Mouse (Mus musculus) midbrain, postnatal 0 days (tissue): ENCODE data around the gene Lgals3. TPM values are rescaled to one million over a fixed set of nuclear protein-coding genes. Genes with fewer than 3 reads are reported as not detected.

Experiments used
- ATAC-seq: fragments of 200-750 bp; cut with Nextera tagmentation; 2 replicates; pipeline ENCODE4 v1.8.0; 2017; ENCODE audit warnings: moderate number of reproducible peaks, mild to moderate bottlenecking, moderate TSS enrichment, moderate library complexity; ENCODE audit not compliant: low FRiP score
- DNase-seq: peaks from one replicate; pipeline ENCODE4 v3.0.0-alpha.2; 2015; ENCODE audit warnings: low spot score
- H3K27ac ChIP-seq: fragments of 300-500 bp; sonication (generic); 2 replicates; pipeline ENCODE4 v1.5.1; 2014; ENCODE audit warnings: low read depth, mild to moderate bottlenecking, low read length, mixed read lengths
- H3K27me3 ChIP-seq: fragments of 300-500 bp; sonication (generic); 2 replicates; pipeline ENCODE4 v1.6.1; 2014; ENCODE audit warnings: low read length, control low read depth, mixed read lengths; ENCODE audit not compliant: insufficient read depth
- H3K36me3 ChIP-seq: fragments of 300-500 bp; sonication (generic); 2 replicates; pipeline ENCODE4 v1.6.1; 2014; ENCODE audit warnings: low read length, control low read depth, mixed read lengths; ENCODE audit not compliant: insufficient read depth
- H3K4me1 ChIP-seq: fragments of 300-500 bp; sonication (generic); 2 replicates; pipeline ENCODE4 v1.6.1; 2014; ENCODE audit warnings: mild to moderate bottlenecking, control low read depth, antibody characterized with exemption, low read length, mixed read lengths; ENCODE audit not compliant: insufficient read depth
- H3K4me2 ChIP-seq: fragments of 300-500 bp; sonication (generic); 2 replicates; pipeline ENCODE4 v1.6.1; 2014; ENCODE audit warnings: low read depth, mild to moderate bottlenecking, low read length, mixed read lengths; ENCODE audit not compliant: poor library complexity, severe bottlenecking
- H3K4me3 ChIP-seq: fragments of 300-500 bp; sonication (generic); 2 replicates; pipeline ENCODE4 v1.5.1; 2014; ENCODE audit warnings: low read depth, mild to moderate bottlenecking, low read length, moderate library complexity
- H3K9ac ChIP-seq: fragments of 300-500 bp; sonication (generic); replicated peaks from 2 replicates; pipeline ENCODE4 v1.6.1; 2014; ENCODE audit warnings: mild to moderate bottlenecking, low read length, moderate library complexity, mixed read lengths; ENCODE audit not compliant: poor library complexity, severe bottlenecking
- H3K9me3 ChIP-seq: fragments of 300-500 bp; sonication (generic); 2 replicates; pipeline ENCODE4 v1.6.1; 2016; ENCODE audit warnings: low read length, control low read depth
- CTCF ChIP-seq: IDR thresholded peaks from 2 replicates; pipeline ENCODE4 v1.5.1; 2016; ENCODE audit warnings: antibody characterized with exemption, mild to moderate bottlenecking
- WGBS: fragments of 180-500 bp; shearing (Covaris S2); extraction: QIAGEN DNeasy Blood & Tissue Kit; methylation state at CpG from one replicate; pipeline ENCODE4 v1.1.7; 2014; 5-methylcytosine and 5-hydroxymethylcytosine counted together
- polyA plus RNA-seq: library from polyadenylated mRNA; unstranded; fragments of >200 nt; fragmentation: Nextera tagmentation; extraction: Ambion mirVana; gene quantifications from 2 replicates; pipeline ENCODE4 v1.2.1, GENCODE M21; 2015
- total RNA-seq: library from RNA; depleted of rRNA; stranded (reverse); fragments of >200 nt; gene quantifications from 2 replicates; pipeline ENCODE4 v1.2.3, GENCODE M21; 2014

The Lgals3 gene
- total and polyA plus RNA-seq, 2 experiments from 2014 or later: 3.7 to 6.3 TPM

- H3K9ac ChIP-seq: no peak overlapping the region
- DNase-seq (no peak), ATAC-seq (no peak)
- H3K4me3 ChIP-seq: no peak overlapping the region
- H3K4me1 ChIP-seq: no peaks in the 10 kb centered on the region
- TF ChIP-seq CTCF: no peak
- WGBS: 84% methylated on average over 11 of the region's 11 CpGs
- no peaks in the 10 kb centered on the region for H3K36me3 ChIP-seq
- no peak overlapping the region for H3K4me2 ChIP-seq
- no peak overlapping the region for H3K27ac ChIP-seq
- H3K9me3 ChIP-seq: no peaks in the 10 kb centered on the region
- H3K27me3 ChIP-seq: no peaks in the 10 kb centered on the region
Measured at GRCm38 (mm10) chr14:47386125-47386524, 18.6 kb downstream of the Lgals3 start.

- Histone ChIP-seq H3K4me1 (no peaks in the 10 kb centered on the region), H3K36me3 (no peaks in the 10 kb centered on the region), H3K9ac (no peak overlapping the region), H3K27ac (no peak overlapping the region), H3K27me3 (no peaks in the 10 kb centered on the region), H3K4me3 (no peak overlapping the region), H3K9me3 (no peaks in the 10 kb centered on the region), H3K4me2 (no peak overlapping the region)
- 95% methylated on average over 10 of the region's 10 CpGs for WGBS
- no peak for ATAC-seq
- no peak for DNase-seq
- TF ChIP-seq CTCF: no peak
Measured at GRCm38 (mm10) chr14:47393354-47394094, 26.0 kb downstream of the Lgals3 start.

- Histone ChIP-seq H3K36me3 (no peaks in the 10 kb centered on the region), H3K4me3 (no peak overlapping the region), H3K9ac (no peak overlapping the region), H3K27ac (0 out of 2 replicates have a peak overlapping the region, but pooled peaks have one; percentile 3), H3K9me3 (no peaks in the 10 kb centered on the region), H3K4me1 (no peaks in the 10 kb centered on the region), H3K27me3 (no peaks in the 10 kb centered on the region), H3K4me2 (no peak overlapping the region)
- no peak for TF ChIP-seq CTCF
- WGBS: 93% methylated on average over 6 of the region's 6 CpGs
- ATAC-seq (no peak), DNase-seq (no peak)
Measured at GRCm38 (mm10) chr14:47395007-47395406, 27.5 kb downstream of the Lgals3 start.

GRCm38 (mm10) chr14:47395462-47396026 is 28.0 kb downstream of the Lgals3 start:
- WGBS: 56% methylated on average over 15 of the region's 15 CpGs
- ATAC-seq (no peak), DNase-seq (peak; percentile 56)

GRCm38 (mm10) chr14:47396165-47396652 is 28.7 kb downstream of the Lgals3 start:
- no peaks in the 10 kb centered on the region for H3K36me3 ChIP-seq
- no peaks in the 10 kb centered on the region for H3K9me3 ChIP-seq
- peak; percentile 75 for ATAC-seq
- no peak overlapping the region for H3K4me3 ChIP-seq
- no peaks in the 10 kb centered on the region for H3K4me1 ChIP-seq
- H3K4me2 ChIP-seq: no peak overlapping the region
- no peak overlapping the region for H3K27ac ChIP-seq
- H3K9ac ChIP-seq: no peak overlapping the region
- DNase-seq: peak; percentile 68
- no peaks in the 10 kb centered on the region for H3K27me3 ChIP-seq
- 66% methylated on average over 5 of the region's 5 CpGs for WGBS
- TF ChIP-seq CTCF: peak; percentile 82

More at GRCm38 (mm10) chr14:47395462-47396026, 28.0 kb downstream of the Lgals3 start:
- Histone ChIP-seq H3K9ac (no peak overlapping the region), H3K4me2 (no peak overlapping the region), H3K9me3 (no peaks in the 10 kb centered on the region), H3K27ac (0 out of 2 replicates have a peak overlapping the region, but pooled peaks have one; percentile 3), H3K4me1 (no peaks in the 10 kb centered on the region), H3K27me3 (no peaks in the 10 kb centered on the region), H3K36me3 (no peaks in the 10 kb centered on the region), H3K4me3 (no peak overlapping the region)
- no peak for TF ChIP-seq CTCF

- Histone ChIP-seq H3K36me3 (no peaks in the 10 kb centered on the region), H3K27ac (no peak overlapping the region), H3K4me1 (no peaks in the 10 kb centered on the region), H3K4me2 (no peak overlapping the region), H3K27me3 (no peaks in the 10 kb centered on the region), H3K4me3 (no peak overlapping the region), H3K9ac (no peak overlapping the region), H3K9me3 (no peaks in the 10 kb centered on the region)
- TF ChIP-seq CTCF: no peak
- ATAC-seq (no peak), DNase-seq (no peak)
- WGBS: 92% methylated on average over 8 of the region's 8 CpGs
Measured at GRCm38 (mm10) chr14:47402735-47403134, 35.2 kb downstream of the Lgals3 start.
